Mouse (Mus musculus): ENCODE data around the gene Spag17.
"Not testable (repeated sequence)": the region's sequence is repeated elsewhere in the genome, so short reads cannot be mapped to it uniquely, and the experiment has no call there.

Gene Spag17

DNA sequence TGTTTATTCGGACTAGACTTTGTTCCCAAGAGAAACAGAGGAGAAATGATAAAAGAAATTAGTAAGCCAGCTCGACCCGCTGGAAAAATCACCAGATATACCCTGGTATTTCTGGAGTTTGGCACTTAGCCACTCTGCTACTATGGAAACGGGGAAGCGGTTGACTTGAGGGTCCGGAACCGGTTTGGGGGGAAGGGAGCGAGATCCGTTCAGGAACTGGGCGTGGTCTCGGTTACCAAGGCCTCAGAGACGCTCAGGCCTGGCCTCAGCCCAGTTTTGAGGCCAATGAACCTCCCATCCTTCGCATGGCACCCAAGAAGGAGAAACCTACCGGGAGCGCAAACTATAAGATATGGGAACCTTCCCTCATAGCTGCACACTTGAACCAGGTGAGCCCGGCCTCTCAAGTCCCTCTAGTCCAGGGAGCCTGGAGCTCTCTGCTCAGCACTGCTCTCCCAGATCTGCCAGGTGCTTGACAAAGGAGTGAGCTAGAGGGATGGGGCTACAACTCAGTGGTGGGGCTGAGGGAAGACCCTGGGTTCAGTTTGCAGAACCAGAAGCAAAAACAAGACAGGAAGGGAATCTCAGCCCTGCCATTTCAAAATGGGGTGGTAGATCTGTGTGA is at the start of gene Spag17:
Gene Spag17, plus strand, starts transcription at position 220 of the 625 bp plus-strand sequence.
- no peak for ATAC-seq (ENCODE audit: insufficient number of reproducible peaks, low FRiP score, low TSS enrichment)

DNA sequence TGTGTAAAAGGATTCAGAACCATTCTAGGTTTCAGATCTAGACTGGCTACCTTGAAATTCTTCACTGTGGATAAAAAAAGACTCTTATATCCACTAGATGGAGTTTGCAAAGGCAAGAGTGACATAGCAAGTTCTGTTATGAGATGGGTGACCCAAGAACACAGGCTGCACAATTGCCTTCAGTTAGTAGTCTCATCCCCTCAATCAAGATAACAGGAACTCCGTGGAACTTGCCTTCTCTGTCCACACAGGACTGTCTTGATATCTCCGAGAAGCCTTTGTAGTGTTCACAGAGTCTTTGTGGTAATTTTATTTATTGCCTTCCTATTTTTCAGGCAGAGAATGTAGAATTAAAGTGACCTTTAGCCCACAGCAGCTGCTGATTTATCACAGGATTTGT is 42.9 kb upstream of the Spag17 start:
- ATAC-seq (ENCODE audit: insufficient number of reproducible peaks, low FRiP score, low TSS enrichment): no peak

DNA sequence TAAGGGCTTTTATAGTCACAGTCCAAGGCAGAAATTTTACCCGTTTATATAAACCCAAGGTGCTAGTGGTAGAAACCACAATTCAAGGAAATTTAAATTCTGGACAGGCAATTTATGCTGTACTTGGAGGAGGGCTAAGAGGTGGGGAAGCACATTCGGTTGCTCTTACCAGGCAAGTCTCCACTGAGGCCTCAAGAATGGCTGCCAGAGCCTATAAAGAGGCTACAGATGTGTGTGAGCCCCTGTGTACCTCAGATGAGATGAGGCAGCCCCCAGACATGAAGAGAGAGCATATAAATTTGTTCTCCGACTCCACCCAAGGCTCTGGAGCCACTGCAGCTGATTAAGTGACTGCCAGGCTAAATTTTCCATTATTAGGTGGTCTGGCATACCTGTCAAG is 42.4 kb upstream of the Spag17 start:
- ATAC-seq (ENCODE audit: insufficient number of reproducible peaks, low FRiP score, low TSS enrichment): no peak

DNA sequence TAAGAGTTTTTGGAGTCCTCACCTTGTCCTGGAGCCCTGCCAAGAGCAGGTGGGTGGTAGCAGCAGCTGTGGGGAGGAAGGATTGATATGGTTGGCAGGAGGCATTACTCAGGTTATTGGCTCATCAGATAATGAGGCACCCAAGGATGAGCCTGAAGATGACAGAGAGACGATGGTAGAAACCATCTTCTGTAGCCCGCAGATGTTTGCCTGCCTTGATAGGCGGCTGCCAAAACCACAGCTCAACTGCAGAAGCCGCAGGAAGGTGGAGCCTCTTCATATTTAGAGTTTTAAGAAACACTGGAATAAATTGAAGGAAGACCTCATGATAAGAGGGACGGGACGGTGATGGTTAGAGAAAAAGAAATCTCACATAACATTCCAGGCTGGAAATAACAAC is 42.0 kb upstream of the Spag17 start:
- ATAC-seq (ENCODE audit: insufficient number of reproducible peaks, low FRiP score, low TSS enrichment): no peak

DNA sequence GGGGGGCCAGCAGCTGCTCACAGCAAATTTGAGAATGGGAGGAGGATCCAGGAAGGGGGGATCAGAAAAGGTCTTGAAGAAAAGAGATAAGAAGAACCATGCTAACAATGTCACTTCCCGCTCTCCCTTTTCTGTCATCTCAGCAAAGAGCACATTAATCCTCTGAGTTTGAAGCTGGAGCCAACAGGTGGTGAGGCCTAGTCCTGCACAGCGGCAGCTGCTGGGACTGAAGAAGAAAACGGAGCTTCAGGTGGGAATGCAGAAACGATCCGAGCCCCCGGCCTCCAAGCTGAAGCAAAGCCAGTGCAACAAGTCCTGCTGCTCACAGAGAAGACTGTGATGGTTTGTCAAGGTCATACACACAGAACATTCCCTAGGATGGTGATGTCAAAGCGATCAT is 34.3 kb upstream of the Spag17 start:
- no peak for ATAC-seq (ENCODE audit: insufficient number of reproducible peaks, low FRiP score, low TSS enrichment)

DNA sequence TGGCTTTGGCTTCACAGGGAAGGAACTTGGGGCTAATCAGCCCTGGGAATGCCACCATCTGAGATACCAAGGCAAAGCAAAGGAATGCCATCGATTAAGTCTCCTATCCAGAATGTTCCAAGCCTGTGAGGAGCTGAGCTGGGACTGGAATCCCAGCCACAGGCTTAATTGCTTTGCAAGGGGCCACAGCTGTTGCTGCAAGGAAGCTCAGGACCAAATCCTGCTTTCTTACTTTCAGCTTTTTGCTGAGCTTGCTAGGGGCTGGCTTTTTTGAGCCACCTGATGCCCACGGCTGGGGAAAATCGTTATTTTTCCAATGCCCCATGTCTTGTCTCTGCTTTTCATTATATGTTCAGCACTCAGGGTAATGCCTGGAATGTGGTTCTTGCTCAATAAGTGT is 30.6 kb upstream of the Spag17 start:
- no peak for ATAC-seq (ENCODE audit: insufficient number of reproducible peaks, low FRiP score, low TSS enrichment)

GRCm38 (mm10) chr3:99858922-99859321 is 26.3 kb upstream of the Spag17 start:
- ATAC-seq (ENCODE audit: insufficient number of reproducible peaks, low FRiP score, low TSS enrichment): no peak

- ATAC-seq (ENCODE audit: insufficient number of reproducible peaks, low FRiP score, low TSS enrichment): no peak
Observed at GRCm38 (mm10) chr3:99864706-99865105, 20.5 kb upstream of the Spag17 start.

DNA sequence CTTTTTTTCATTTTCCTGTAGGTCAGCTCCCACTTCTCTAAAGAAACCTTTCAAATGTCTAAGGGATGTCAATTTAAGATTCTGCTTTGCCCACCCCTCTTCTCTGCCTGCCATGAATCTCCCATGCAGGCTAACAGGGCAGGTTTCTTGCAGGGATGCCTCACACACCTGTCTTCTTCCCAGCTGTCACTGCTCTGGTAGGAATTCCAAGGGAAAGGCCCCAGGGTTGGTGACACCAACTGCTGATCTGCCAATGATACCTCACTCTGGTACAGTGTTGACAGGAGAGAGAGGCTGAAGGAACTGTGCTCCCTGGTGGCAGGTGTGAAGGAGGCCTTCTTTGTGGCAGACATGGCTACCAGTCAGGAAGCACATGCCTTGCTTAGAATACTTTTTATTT is 10.1 kb upstream of the Spag17 start:
- no peak for ATAC-seq (ENCODE audit: insufficient number of reproducible peaks, low FRiP score, low TSS enrichment)

DNA sequence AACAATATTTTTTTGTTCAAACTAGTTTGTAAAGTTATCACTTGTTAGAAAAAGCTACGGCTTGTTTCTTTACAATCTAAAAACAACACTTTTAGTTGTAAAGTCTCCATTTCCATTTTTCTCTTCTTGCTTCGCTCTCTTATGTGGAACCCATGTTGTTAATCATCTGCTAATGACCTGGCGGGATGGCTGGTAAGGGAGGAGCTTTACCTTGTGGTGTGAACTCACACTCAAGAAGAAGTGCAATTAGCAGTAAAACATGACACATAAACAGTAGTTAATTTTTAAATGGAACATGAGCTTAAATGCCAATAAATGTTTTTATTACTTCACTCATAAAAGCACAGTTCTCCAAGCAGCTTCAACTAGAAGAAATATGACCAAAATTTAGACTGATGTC is 3.7 kb upstream of the Spag17 start:
- ATAC-seq (ENCODE audit: insufficient number of reproducible peaks, low FRiP score, low TSS enrichment): no peak

- no peak for ATAC-seq (ENCODE audit: insufficient number of reproducible peaks, low FRiP score, low TSS enrichment)
Observed at GRCm38 (mm10) chr3:99883988-99884564, 1.1 kb upstream of the Spag17 start.

DNA sequence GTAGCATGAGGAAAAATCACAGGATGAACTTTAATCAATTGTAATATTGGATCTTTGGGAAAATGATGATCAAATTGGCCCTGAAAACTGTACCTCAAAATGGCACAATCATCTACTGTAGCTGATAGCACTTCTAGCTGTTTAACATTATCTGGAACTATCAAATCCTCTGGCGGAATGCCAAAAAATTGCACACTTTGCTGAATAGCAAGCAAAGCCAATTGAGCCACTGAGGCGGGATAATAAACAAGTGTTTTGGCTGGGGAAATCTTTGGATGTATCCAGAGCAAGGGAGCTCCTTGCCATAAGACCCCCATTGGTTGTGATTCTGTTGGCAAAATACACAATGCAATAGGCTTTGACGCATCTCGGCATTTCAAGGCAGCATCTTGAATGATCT is 9.5 kb downstream of the Spag17 start:
- ATAC-seq (ENCODE audit: insufficient number of reproducible peaks, low FRiP score, low TSS enrichment): not testable (repeated sequence)

- ATAC-seq (ENCODE audit: insufficient number of reproducible peaks, low FRiP score, low TSS enrichment): no peak
Observed at GRCm38 (mm10) chr3:99913809-99914439, 28.7 kb downstream of the Spag17 start.

DNA sequence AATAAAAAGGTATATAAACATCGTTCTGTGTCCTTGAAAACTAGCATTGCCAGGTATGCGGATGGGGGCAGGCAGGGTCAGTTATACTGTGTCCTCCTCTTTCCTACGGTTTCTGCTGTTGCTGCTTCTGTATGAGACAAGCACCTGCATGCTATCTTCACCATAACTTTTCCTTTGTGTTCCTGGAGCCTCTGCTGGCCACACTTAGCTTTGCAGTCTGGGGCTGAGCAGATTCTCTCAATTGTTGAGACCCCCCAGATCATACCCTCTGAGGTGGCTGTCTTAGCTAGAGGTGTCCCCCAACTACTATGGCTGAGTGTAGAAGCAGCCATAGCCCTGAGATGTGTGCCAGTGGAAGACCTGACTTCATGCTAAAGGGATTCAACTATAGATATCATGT is 37.7 kb downstream of the Spag17 start:
- no peak for ATAC-seq (ENCODE audit: insufficient number of reproducible peaks, low FRiP score, low TSS enrichment)

GRCm38 (mm10) chr3:99930920-99931620 is 45.9 kb downstream of the Spag17 start:
- ATAC-seq (ENCODE audit: insufficient number of reproducible peaks, low FRiP score, low TSS enrichment): no peak

DNA sequence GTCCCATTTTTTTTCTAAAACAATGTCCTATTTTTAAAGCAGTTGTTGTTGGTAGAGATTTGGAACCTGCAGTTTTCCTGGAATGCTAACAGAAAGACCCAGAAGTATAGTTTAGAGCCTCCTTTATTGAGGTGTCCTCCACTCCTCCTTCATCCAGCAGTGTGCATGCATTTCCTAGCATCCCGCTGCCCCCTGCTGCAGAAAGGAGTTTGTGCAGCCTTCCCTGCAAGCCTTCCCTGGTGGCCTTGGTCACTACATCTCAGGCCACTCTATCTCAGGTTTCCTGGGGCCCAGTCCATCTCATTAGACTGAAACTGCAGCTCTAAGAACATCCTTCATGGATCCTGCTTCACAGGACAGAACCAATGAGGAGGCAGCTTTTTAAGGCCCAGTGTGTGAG is 51.0 kb downstream of the Spag17 start:
- no peak for ATAC-seq (ENCODE audit: insufficient number of reproducible peaks, low FRiP score, low TSS enrichment)

DNA sequence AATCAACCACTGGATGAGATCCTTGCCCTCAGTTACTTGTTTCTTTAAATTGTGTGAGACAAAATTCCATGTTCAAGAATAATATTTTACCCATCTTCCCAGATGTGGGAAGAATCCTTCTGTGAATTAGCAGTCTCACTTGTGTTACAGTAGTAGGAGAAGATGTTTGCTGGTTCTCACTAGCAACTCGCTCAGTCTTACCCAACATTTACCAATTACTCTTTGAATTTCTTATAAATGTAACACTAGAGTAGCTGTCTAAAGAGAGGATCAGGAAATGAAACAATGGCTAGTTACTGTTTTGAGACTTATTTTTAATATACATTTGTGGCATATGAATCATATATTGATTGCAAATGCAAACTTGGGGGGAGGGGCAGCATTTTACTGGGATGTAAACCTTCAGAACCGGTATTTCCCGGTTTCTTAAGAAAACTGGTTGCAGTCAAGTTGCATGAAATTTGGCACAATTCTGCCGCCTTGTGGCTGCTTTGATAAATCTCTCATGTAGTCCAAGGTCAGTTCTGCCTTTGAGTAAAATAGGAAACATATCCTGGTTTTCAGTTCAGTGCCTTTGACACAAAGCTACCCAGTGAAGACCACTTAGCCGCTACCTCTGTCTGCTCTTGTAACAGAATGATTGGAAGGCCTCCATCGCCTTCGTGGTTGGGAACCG is 53.5 kb downstream of the Spag17 start:
- ATAC-seq (ENCODE audit: insufficient number of reproducible peaks, low FRiP score, low TSS enrichment): peak; percentile 50; the same call in 1 of the 2 replicates

DNA sequence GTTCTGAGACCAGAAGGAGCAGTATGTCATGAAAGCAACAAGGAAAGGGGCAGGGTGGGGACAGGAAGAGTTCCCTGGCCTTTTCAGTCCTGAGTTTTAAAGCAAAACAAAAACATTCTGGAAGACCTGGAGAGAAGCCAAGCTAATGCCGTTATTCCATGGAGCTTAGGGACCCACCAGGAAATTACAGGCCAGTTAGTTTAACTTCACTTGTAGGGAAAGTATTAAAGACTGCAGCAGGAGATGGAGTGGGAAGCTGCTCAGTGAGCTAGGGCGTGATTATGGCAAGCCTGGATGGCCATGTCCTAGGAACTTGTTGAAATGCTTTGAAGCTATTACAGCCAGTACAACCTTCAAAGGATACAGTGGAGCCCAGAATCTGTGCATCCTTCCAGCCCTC is 60.0 kb downstream of the Spag17 start:
- no peak for ATAC-seq (ENCODE audit: insufficient number of reproducible peaks, low FRiP score, low TSS enrichment)

DNA sequence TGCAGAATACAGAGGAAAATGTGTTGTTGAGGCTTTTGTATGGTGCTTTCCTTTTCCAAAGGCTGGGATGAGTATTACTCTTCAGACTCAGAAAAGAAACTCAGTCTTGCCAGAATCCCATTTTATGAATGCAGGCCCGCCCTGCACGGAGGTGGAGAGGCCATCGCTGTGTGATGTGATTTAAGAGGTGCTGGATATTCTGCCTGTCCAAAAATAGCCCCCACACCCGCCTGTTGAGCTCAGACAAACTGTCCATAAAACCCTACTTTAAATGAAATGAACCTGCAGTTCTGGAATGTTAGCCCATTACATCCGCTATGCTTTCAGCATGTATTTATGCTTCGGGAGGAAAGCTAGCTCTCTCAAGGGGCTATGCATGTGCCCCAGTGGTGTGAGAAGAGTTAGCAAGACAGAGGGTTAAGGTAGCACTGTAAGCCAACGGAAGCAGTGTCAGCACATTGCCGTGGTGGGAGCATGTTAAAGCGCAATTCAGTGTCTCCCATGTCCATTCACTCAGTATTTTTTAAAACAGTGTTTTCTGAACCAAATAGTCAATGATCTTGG is 68.9 kb downstream of the Spag17 start:
- no peak for ATAC-seq (ENCODE audit: insufficient number of reproducible peaks, low FRiP score, low TSS enrichment)

DNA sequence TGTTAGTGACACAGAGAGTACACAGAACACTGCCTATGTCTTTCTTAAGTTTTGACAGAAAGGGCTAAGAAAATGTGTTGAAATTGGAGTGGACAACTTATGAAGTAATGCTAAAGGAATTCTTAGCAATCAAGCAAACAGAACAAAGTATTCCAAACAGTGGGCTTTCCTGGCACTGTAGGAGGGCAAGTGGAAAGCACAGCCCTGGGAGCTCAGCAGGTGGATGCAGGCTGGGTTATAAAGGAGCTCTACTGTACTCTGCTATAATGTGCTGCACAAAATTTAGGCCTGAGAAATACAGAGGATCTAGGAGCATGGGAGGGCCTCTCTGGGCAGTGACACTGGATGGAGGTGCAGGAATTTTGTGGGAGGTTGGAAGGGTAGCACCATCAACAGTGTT is 71.3 kb downstream of the Spag17 start:
- no peak for ATAC-seq (ENCODE audit: insufficient number of reproducible peaks, low FRiP score, low TSS enrichment)

Data from cerebellum, adult (tissue).